Mouse (Mus musculus): ENCODE measurements around the gene Apbb2.

Apbb2 gene

DNA sequence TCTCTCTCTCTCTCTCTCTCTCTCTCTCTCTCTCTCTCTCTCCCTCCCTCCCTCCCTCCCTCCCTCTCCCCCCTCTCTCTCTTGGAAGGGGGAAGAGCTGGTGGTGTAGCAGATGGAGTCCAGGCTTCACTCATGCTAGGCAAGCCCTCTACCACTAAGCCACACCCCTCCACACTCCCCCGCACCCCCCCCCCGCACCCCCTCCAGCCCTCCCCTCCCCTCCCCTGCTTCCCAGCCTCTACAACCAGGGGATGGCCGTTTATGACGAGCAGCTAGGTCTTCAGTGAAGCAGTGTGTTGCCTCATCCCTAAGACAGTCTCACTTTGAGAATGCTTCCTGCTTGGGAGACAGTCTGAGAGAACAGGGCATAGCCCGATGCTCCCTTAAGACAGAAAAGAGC is 210.6 kb downstream of the Apbb2 start:
- no peak for DNase-seq

DNA sequence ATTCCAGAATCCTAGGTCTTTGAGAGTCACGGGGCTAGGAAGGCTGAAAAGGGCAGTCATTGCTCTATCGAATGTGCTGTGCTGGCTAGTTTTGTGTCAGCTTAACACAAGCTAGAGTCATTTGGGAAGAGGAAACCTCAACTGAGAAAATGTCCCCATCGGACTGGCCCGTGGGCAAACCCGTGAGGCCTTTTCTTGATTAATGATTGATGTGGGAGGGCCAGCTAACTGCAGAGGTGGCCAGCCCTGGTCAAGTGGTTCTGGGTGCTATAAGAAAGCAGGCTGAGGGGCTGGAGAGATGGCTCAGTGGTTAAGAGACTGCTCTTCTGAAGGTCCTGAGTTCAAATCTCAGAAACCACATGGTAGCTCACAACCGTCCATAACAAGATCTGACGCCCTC is 212.2 kb downstream of the Apbb2 start:
- DNase-seq = no peak

DNA sequence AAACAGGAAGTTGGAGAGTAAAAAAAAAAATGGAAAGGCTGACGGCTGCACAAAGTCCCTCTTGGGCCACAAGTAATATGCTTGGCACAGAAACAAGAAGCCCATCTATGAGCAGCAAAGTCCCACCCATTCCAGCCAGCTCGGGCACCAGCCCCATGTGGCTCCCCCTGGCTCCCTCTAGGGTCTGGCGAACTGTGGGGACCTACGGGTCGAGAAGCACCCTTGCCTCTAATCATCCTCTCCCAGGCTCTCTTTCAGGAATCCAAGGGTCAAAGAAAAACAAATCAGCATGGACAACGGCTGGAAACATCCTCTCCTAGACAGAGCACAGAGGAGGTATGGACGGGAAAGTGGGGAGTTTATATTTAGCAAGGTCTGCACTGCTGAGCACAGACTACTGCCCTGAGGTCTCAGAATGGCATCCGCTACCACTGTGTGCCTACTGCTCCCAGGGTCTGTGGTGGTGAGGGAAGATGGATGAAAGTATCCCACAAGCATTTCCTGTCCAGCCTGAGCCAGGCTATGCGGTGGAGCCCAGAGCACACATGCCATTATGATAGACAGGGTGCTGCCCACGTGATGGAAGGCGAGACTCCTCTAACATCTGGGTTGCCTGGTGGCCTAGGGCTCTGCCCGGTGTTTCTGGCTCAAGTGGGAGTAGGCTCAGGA is 212.7 kb downstream of the Apbb2 start:
- DNase-seq = no peak

DNA sequence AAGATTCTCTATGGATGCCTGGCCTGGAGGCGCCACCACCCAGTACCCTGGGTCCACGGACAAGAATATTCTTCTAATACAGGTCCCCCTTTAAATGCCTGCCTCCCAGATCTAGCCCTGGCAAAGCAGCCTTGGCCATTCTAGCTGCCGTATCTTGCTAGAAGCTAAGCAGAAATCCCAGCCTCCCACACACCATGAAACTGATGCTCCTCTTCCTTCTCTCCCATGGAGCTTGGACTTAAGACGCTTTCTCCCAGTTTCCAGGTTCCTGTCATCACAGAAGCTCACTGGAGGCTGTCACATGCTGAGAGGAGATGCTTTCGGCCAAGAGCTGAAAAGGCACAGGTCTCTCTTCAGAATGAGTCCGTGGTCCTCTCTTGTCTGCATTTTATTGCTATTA is 213.3 kb downstream of the Apbb2 start:
- no peak for DNase-seq

DNA sequence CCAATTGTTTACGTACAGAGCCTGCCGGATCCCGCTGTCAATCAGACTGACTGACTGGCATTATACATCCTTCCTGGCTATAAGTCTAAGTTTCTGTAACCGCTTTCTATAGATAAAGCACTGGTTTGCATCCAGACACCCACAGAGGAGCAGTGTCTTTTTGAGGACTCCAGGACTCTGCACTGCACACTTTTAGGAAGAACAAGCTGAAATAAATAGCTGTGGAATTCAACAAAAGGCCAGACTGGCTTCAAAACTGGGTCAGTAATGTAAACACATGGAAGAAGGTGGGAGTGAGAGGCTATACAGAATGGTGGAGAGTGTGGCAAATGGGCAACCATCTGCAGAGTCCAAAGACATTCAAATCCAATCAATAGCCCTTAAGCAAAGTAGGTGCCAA is 218.0 kb downstream of the Apbb2 start:
- DNase-seq = no peak

DNA sequence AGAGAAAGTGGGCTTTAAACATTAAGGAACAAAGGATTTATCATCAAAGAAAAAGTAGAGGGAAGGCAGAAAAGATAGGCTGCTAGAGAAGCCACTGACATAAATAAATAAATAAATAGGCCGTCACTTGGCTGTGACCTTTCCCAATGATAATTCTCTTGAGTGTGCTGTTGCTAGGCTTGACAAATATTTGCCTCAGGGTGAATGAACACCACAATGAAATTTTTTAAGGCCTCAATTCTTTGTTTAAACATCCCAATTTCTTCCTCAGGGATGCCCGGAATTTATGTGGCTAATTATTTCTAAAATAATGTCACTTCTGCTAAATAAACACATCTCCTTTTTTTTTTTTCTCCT is 219.3 kb downstream of the Apbb2 start:
- DNase-seq = no peak

DNA sequence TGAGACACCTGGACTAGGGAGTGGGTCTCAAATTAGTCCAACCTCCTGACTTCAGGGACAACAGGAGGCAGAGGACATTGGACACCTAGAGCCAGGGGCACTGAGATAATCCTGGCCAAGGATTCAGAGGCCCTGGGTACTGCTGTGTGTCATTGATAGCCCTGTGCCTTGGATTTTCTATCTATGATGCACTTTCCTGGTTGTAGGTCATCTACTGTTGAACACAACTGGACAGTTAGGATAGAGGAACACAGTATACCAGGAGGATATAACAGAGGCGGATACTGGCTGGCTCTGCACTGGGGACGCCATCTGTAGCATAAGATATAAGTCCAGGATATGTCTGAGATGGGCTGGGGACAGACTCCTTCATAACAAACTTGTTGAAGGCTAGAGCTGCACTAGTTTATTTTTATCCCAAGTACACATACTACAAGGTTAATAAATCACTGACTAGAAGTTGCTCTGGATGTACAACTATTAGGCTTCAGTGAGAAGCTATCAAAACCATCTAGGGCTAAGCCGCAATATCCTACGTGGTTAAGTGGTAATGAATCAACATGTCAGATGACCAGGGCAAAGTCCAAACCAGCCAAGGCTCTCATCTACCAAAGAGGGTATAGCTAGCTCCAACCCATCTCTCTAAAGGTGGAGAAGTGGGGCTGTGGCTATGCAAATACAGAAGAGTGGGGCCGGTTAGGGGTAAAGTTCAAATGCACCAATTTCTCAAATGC is 219.9 kb downstream of the Apbb2 start:
- no peak for DNase-seq

DNA sequence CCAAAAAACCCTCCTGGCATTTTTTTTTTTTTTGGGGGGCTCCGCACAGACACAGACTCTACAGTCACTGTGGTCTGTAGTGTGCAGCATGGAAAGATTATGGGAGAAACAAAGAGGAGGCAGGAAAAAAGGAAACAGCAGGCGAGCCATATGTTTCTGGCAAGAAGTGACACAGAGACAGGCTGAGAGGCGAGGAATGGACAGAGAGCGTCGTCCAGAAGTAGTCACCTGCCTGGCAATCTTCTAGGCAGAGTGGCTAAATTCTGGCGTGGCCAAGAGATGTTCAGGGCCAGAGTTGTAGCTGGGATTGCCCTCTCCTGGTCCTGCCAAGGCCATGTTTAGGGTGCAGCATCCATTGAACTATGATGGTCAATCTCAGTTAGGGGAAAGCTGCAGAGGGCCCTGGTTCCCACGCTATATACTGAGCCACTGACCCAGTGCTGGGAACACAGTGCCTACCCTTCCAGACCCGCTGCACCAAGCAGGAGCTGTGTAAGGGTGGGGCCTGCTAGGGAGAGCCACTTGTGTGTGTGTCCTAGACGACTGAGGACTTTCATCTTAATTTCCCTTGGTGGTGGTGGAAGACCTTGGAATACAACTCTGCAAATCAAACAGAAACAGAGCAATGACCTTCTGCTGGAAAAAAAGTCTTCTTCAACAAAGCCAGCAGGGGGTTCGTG is 224.7 kb downstream of the Apbb2 start:
- DNase-seq = peak; percentile 51 to 71

DNA sequence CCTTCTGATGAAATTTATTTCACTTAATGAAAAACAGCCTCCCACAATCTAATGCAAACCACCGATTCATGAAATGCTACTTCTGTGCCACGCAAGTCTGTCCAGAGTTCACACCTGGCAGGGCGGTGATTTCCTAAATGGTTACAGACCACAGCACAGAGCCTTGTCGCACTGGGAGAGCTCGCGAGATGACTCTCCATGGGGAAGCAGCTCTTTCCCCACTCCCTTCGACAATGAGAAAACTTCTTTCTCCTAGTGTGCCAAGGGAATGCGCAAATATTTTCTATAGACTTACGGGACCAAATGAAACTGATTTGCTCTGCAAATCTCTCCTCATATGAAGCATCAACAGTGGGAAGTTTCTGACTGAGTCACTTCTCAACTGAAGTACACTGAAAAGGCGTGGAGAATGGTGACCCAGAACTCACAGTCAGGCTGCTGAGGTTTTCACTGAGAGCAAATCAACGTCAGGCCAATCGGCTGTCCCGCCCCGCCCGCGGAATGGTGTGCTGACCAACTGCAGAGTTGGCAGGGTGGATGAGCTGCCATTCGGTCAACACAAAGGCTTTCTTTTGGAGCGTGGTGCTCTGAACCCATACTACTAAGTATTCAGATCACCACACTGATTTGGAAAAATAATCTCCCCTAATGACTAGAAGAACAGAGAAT is 225.6 kb downstream of the Apbb2 start:
- DNase-seq = peak; percentile 22 to 26

DNA sequence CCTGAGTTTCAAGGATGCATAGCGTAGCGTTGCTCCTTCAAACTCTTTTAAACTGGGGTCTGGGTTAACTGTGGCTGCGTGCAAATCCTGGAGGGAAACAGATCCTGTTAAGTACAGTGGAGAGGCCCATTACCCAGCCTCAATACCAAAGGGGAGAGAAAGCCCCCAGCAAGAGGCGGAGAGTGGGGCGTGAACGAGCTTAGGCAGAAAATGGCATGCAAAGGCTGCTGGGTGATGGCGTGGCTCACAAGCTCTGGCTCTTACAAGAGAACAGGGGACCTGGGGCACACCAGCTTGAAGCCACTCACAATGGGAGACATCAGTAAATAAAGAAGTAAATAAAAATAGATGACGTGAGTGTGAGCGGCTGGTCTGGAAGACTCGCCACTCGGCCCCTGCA is 226.8 kb downstream of the Apbb2 start:
- no peak for DNase-seq

DNA sequence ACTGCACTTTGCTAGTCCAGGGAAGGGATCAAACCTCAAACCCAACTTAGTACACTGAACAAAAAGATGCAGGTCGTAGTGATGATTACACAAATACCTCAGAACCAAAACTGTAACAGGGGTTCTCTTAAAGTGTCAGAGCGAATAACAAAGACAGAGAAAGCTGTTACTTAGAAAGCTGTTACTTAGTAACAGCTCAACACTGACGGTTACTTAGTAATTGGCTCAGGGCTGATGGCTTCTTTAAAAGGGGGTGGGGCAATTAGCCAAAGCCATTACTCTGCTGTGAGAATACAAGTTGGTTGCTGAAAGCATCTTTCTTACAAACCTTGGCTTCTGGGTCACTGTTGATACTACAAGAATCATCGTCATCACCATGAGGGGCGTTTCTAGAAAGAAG is 227.3 kb downstream of the Apbb2 start:
- no peak for DNase-seq

DNA sequence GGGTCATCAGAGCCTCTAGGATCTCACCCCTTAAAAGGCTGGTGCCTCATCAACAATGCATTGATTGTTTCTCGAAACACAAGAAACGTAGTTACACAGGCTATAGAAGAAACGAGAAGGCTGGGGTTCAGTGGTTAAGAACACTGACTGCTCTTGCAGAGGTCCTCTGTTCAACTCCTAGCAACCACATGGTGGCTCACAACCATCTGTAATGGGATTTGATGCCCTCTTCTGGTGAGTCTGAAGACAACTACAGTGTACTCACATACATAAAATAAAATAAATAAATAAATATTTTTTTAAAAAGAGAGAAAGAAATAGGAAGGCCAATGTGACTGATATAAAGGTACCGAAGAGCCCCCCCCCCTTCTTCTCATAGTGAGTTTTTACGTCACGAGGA is 228.0 kb downstream of the Apbb2 start:
- no peak for DNase-seq

DNA sequence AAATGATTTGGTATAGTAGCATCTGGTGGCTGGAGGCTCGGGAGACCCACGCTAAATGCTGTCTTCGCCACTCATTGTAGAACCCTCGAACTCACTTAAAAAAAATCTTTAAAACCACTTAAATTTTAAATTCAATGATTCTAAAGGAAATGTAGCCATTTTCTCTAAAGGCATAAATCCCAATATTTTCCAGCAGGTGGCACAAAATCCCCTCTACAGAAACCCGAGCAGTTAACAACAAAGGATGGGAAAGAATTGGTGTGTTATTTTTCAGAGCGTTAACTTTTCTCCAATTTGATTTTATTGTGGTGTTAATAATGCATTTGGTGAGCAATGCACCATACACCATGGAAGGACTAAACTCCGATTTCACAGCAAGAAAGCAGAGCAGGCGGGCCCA is 231.1 kb downstream of the Apbb2 start:
- DNase-seq = no peak

DNA sequence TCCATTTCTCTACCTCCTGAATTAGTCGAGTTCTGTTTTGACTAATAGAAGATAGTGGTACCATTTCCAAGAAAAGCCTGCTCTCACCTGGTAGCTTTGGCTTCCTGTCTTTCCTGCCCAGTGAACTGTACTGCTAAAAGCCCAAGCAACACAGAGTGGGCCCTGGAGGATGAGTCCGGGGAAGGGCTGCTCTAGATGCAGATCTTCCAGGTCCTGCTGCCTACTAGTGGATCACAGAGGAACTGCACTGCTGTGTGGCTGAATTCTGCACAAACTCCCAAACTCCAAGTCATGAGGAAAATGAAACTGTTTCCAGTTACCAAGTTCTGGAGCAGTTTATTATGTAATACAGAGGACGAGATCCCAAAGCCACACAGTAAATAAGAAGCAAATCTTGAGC is 232.9 kb downstream of the Apbb2 start:
- peak; percentile 45 to 52 for DNase-seq

DNA sequence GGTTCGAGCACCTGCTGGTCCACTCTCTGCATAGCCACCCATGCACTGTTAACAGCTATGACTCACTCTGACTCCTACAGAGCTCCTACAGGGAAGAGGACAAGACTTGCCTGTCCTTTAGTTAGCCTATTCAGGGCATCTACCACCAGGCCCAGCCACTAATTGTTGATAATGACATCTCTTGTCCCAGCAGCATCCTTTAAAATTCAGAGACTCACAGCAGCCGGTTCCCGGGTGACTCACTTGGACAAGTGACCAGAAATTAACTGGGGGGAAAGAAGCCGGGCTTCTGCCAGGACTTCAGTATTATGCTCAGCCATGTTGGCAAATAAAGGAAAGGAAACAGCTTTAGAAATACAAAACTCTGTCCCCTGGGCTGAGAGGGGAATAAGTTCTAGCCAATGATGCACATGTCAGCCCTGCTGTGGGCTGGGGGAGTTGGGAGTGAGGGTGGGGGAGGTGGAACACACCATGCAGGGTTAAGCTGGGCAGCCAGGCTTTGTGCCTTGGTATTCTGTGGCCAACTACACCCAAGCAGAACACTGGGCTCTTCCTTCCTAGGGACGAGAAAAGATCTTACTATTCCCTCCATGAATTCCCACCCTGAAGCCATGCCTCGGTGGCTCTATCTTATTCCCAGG is 233.7 kb downstream of the Apbb2 start:
- DNase-seq = peak; percentile 21 to 28

DNA sequence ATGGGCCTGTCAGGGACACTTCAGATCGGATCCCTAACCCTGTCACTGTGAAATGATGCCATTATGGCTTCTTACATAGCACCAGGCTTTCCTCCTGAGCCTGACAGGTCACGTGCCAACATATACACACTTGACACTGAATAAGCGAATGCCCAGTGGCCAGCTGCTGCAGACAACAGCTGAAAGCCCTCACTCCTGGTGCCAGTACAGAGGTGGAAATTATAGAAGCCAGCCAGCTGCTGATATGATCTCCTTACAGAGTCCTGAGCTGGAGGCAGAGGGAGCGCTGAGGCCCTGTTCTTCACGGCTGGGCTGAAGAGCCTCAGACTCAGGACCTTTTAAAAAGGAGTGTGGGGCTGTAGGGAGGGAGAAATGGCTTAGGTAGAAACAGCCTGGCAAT is 234.5 kb downstream of the Apbb2 start:
- DNase-seq = no peak

DNA sequence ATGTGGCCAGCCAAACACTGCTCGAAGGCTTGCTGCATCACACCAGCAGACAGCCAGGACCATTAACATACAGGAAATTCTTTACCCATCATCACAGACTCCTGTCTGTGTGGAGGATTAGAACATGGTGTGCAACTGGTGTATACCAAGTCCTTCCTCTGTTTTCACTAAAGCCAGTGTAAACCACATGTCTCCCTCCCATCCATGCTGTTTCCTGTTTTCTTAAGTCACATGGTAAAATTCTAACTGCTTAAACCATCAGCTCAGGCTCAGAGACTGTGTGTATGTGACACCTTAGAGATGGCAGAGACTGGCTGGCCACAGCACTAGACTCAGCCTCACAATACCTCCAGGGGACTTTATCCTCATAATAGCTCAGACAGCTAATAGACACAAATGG is 236.5 kb downstream of the Apbb2 start:
- no peak for DNase-seq

DNA sequence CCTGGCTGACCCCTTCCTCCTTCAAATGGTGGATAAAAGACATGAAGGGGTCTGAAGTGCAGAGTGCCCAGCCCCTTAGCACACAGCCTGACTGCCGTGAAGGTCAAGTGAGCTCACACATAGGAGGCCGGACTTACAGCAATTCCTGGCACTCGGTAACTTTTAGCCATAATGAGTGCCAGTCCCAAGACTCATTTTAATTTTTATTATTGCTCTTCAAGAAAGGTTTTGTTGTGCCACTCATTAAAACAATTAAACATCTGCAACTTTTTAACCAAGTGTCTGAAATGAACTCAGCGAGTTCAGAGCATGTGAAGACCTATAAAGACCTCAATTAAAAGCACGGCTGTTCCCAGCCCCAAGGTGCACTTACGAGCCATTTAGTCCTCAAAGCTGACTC is 239.6 kb downstream of the Apbb2 start:
- no peak for DNase-seq

DNA sequence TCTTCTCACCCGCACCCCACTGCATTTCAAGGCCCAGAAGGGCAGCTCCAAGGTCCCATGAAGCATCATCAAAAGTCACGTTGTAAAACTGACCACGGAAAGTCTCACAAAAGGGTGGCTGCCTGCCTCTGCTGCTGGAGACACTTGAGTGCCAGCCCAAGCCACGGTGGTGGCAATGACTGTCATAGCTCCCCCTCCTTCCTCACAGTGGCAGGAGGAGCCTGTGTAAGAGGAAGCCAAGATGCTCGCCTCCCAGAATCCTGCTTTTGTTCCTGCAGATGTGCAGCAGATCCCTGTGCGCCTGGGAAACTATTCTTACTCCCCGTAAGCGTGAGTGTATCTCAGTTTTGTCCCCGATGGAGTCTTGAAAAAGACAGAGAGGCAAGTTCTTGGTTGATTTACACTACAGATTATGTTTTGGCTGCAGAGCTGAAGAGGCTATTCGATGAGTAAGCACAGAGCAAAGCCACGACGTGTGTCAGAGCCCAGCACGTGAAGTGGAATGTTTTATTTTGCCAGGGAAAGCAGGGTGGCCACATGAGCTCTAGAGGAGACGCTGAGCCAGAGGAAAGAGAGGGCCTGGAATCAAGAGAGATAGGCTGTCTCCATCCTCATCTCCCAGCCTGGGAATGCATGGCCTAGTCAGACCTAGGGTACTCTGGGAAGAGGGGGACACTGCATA is 241.9 kb downstream of the Apbb2 start:
- no peak for DNase-seq

DNA sequence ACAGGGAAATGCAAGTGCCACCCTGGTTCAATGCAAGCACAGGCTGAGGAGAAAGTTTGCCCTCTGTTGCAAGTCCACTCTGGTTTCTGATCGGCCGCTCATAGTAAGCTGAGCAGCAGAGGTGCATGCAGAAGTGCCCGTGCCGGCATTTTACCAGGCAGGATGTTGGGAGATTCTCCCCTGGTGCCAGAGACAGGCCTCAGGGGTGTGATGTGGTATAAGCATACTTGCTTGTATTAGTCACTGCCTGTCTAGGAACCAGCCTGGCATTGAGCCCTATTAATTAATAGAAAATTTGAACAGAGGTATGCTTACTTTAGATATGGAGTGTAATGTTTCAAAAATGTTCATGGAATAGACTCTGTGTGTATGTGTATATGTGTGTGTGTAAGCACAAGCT is 244.2 kb downstream of the Apbb2 start:
- no peak for DNase-seq

DNA sequence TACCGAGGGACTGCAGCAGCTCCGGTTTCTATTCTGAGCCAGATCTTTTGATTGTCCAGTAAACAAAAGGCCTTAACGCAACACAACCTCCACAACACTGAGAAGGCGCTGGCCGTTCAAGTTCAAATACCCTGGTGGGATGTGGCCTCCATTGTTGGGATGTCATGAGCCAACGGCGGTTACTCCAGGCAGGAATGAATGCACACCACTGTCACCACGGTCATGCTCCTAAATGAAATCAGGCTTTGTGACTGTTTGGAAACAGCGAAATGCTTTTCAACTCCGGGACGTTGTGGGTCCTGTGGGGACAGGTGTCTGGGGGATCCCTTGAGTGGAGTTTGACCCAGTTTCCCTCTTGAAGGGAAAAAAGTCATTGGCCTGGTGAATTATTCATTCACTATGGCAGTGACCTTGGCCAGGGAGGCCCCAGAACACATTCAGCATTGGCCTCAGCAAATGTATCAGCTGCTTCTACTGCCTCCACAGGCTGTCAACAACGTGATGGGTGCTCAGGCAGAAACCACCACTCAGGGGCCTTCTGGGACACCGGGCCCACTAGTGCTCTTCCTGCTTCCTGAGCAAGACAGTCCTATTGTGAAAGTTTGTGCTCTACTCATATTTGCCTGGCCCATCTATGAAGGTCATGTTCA is 244.9 kb downstream of the Apbb2 start:
- DNase-seq = no peak

DNA sequence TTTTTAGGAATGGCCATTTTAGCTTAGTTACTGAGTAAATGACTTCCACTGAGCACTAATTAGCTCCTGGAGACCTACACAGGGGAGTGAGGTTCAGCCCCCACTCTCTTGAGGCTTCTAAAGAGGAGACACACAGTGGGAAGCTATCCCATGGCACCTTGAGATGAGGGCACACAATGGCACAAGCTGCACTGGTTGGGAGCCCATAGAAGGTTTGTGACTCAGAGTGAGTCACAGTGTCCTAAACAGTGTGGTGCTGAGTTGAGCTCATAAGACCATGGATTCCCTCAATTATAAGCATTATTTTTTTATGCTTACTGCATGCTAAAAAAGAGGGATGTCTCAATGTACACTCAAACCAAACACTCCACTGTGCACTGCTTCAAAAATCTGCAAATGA is 247.5 kb downstream of the Apbb2 start:
- no peak for DNase-seq

Data from cerebellum, adult 18-20 months (tissue).